Mouse (Mus musculus): ENCODE measurements around the gene Eid1. TPM values are rescaled to one million over a fixed set of nuclear protein-coding genes. Genes with fewer than 3 reads are reported as not detected.

Gene Eid1
- polyA plus RNA-seq, 1 experiment from 2014 or later = 128 TPM

- H3K27ac ChIP-seq (ENCODE audit: low read length) = no peak overlapping the region
- ATAC-seq (replicated peaks; ENCODE audit: extremely low read depth, insufficient read depth, low FRiP score) = no peak
- H3K4me1 ChIP-seq (ENCODE audit: control insufficient read depth, insufficient read depth, low read length) = no peaks in the 10 kb centered on the region
- no peaks in the 10 kb centered on the region for H3K27me3 ChIP-seq (ENCODE audit: control insufficient read depth, insufficient read depth, low read length)
- no peak overlapping the region for H3K4me2 ChIP-seq (ENCODE audit: low read depth, low read length)
- H3K9ac ChIP-seq (ENCODE audit: low read length) = no peak overlapping the region
- H3K9me3 ChIP-seq (replicated peaks; ENCODE audit: control insufficient read depth, low read length) = no peaks in the 10 kb centered on the region
- H3K4me3 ChIP-seq (ENCODE audit: low read length) = no peak overlapping the region
- WGBS = 56% methylated on average over 10 of the region's 10 CpGs
- H3K36me3 ChIP-seq (ENCODE audit: control insufficient read depth, insufficient read depth) = no peaks in the 10 kb centered on the region
Measured at GRCm38 (mm10) chr2:125684559-125685440, 11.9 kb downstream of the Eid1 start.

- Histone ChIP-seq H3K9ac (ENCODE audit: low read length) (no peak overlapping the region), H3K4me1 (ENCODE audit: control insufficient read depth, insufficient read depth, low read length) (no peaks in the 10 kb centered on the region), H3K4me3 (ENCODE audit: low read length) (no peak overlapping the region), H3K27ac (ENCODE audit: low read length) (no peak overlapping the region), H3K36me3 (ENCODE audit: control insufficient read depth, insufficient read depth) (no peaks in the 10 kb centered on the region), H3K9me3 (replicated peaks; ENCODE audit: control insufficient read depth, low read length) (no peaks in the 10 kb centered on the region), H3K4me2 (ENCODE audit: low read depth, low read length) (no peak overlapping the region), H3K27me3 (ENCODE audit: control insufficient read depth, insufficient read depth, low read length) (no peaks in the 10 kb centered on the region)
- ATAC-seq (replicated peaks; ENCODE audit: extremely low read depth, insufficient read depth, low FRiP score) = no peak
- WGBS = 50% methylated on average over 9 of the region's 9 CpGs
Measured at GRCm38 (mm10) chr2:125685441-125686150, 12.7 kb downstream of the Eid1 start.

- WGBS = 53% methylated on average over 2 of the region's 2 CpGs
- no peaks in the 10 kb centered on the region for H3K36me3 ChIP-seq (ENCODE audit: control insufficient read depth, insufficient read depth)
Measured at GRCm38 (mm10) chr2:125692010-125692409, 19.1 kb downstream of the Eid1 start.

GRCm38 (mm10) chr2:125694798-125695197 lies 21.9 kb downstream of the Eid1 start:
- 73% methylated on average over 2 of the region's 2 CpGs for WGBS
- no peaks in the 10 kb centered on the region for H3K9me3 ChIP-seq (replicated peaks; ENCODE audit: control insufficient read depth, low read length)
- H3K4me3 ChIP-seq (ENCODE audit: low read length) = no peak overlapping the region
- no peaks in the 10 kb centered on the region for H3K27me3 ChIP-seq (ENCODE audit: control insufficient read depth, insufficient read depth, low read length)
- H3K36me3 ChIP-seq (ENCODE audit: control insufficient read depth, insufficient read depth) = no peaks in the 10 kb centered on the region
- H3K4me1 ChIP-seq (ENCODE audit: control insufficient read depth, insufficient read depth, low read length) = peaks cover 2% of the 10 kb centered on the region; the same call in 1 of the 2 replicates
- no peak overlapping the region for H3K9ac ChIP-seq (ENCODE audit: low read length)
- H3K27ac ChIP-seq (ENCODE audit: low read length) = no peak overlapping the region
- H3K4me2 ChIP-seq (ENCODE audit: low read depth, low read length) = no peak overlapping the region
- ATAC-seq (replicated peaks; ENCODE audit: extremely low read depth, insufficient read depth, low FRiP score) = no peak

More at GRCm38 (mm10) chr2:125692010-125692409, 19.1 kb downstream of the Eid1 start:
- Histone ChIP-seq H3K9ac (ENCODE audit: low read length) (no peak overlapping the region), H3K9me3 (replicated peaks; ENCODE audit: control insufficient read depth, low read length) (no peaks in the 10 kb centered on the region), H3K4me1 (ENCODE audit: control insufficient read depth, insufficient read depth, low read length) (peaks cover 2% of the 10 kb centered on the region; the same call in 1 of the 2 replicates), H3K4me3 (ENCODE audit: low read length) (no peak overlapping the region), H3K4me2 (ENCODE audit: low read depth, low read length) (no peak overlapping the region), H3K27ac (ENCODE audit: low read length) (no peak overlapping the region), H3K27me3 (ENCODE audit: control insufficient read depth, insufficient read depth, low read length) (no peaks in the 10 kb centered on the region)
- no peak for ATAC-seq (replicated peaks; ENCODE audit: extremely low read depth, insufficient read depth, low FRiP score)

GRCm38 (mm10) chr2:125696219-125696618 lies 23.3 kb downstream of the Eid1 start:
- 49% methylated on average over 2 of the region's 2 CpGs for WGBS
- ATAC-seq (replicated peaks; ENCODE audit: extremely low read depth, insufficient read depth, low FRiP score) = no peak; the same call in 1 of the 2 replicates
- no peaks in the 10 kb centered on the region for H3K36me3 ChIP-seq (ENCODE audit: control insufficient read depth, insufficient read depth)
- peaks cover 2% of the 10 kb centered on the region; the same call in 1 of the 2 replicates for H3K4me1 ChIP-seq (ENCODE audit: control insufficient read depth, insufficient read depth, low read length)
- peak overlapping the region; percentile 68 for H3K27ac ChIP-seq (ENCODE audit: low read length)
- H3K4me2 ChIP-seq (ENCODE audit: low read depth, low read length) = no peak overlapping the region
- H3K9ac ChIP-seq (ENCODE audit: low read length) = no peak overlapping the region
- H3K9me3 ChIP-seq (replicated peaks; ENCODE audit: control insufficient read depth, low read length) = no peaks in the 10 kb centered on the region
- H3K27me3 ChIP-seq (ENCODE audit: control insufficient read depth, insufficient read depth, low read length) = no peaks in the 10 kb centered on the region
- no peak overlapping the region for H3K4me3 ChIP-seq (ENCODE audit: low read length)

GRCm38 (mm10) chr2:125701606-125702005 lies 28.7 kb downstream of the Eid1 start:
- no peak overlapping the region for H3K9ac ChIP-seq (ENCODE audit: low read length)
- ATAC-seq (replicated peaks; ENCODE audit: extremely low read depth, insufficient read depth, low FRiP score) = no peak

GRCm38 (mm10) chr2:125702851-125703250 lies 30.0 kb downstream of the Eid1 start:
- no peak overlapping the region for H3K9ac ChIP-seq (ENCODE audit: low read length)
- WGBS = 79% methylated on average over 2 of the region's 2 CpGs
- no peaks in the 10 kb centered on the region for H3K4me1 ChIP-seq (ENCODE audit: control insufficient read depth, insufficient read depth, low read length)
- H3K27me3 ChIP-seq (ENCODE audit: control insufficient read depth, insufficient read depth, low read length) = no peaks in the 10 kb centered on the region
- no peak for ATAC-seq (replicated peaks; ENCODE audit: extremely low read depth, insufficient read depth, low FRiP score)
- no peaks in the 10 kb centered on the region for H3K36me3 ChIP-seq (ENCODE audit: control insufficient read depth, insufficient read depth)
- no peak overlapping the region for H3K4me2 ChIP-seq (ENCODE audit: low read depth, low read length)
- no peaks in the 10 kb centered on the region for H3K9me3 ChIP-seq (replicated peaks; ENCODE audit: control insufficient read depth, low read length)
- H3K27ac ChIP-seq (ENCODE audit: low read length) = no peak overlapping the region
- no peak overlapping the region for H3K4me3 ChIP-seq (ENCODE audit: low read length)

More at GRCm38 (mm10) chr2:125701606-125702005, 28.7 kb downstream of the Eid1 start:
- 81% methylated on average over 2 of the region's 2 CpGs for WGBS
- no peaks in the 10 kb centered on the region for H3K4me1 ChIP-seq (ENCODE audit: control insufficient read depth, insufficient read depth, low read length)
- no peak overlapping the region for H3K4me2 ChIP-seq (ENCODE audit: low read depth, low read length)
- no peak overlapping the region for H3K27ac ChIP-seq (ENCODE audit: low read length)
- no peaks in the 10 kb centered on the region for H3K9me3 ChIP-seq (replicated peaks; ENCODE audit: control insufficient read depth, low read length)
- no peaks in the 10 kb centered on the region for H3K27me3 ChIP-seq (ENCODE audit: control insufficient read depth, insufficient read depth, low read length)
- H3K4me3 ChIP-seq (ENCODE audit: low read length) = no peak overlapping the region
- no peaks in the 10 kb centered on the region for H3K36me3 ChIP-seq (ENCODE audit: control insufficient read depth, insufficient read depth)

GRCm38 (mm10) chr2:125704907-125705631 lies 32.2 kb downstream of the Eid1 start:
- no peaks in the 10 kb centered on the region for H3K36me3 ChIP-seq (ENCODE audit: control insufficient read depth, insufficient read depth)
- no peaks in the 10 kb centered on the region for H3K27me3 ChIP-seq (ENCODE audit: control insufficient read depth, insufficient read depth, low read length)
- H3K4me3 ChIP-seq (ENCODE audit: low read length) = no peak overlapping the region
- no peak for ATAC-seq (replicated peaks; ENCODE audit: extremely low read depth, insufficient read depth, low FRiP score)
- 68% methylated on average over 12 of the region's 12 CpGs for WGBS
- no peaks in the 10 kb centered on the region for H3K4me1 ChIP-seq (ENCODE audit: control insufficient read depth, insufficient read depth, low read length)
- H3K9ac ChIP-seq (ENCODE audit: low read length) = no peak overlapping the region
- H3K27ac ChIP-seq (ENCODE audit: low read length) = no peak overlapping the region
- no peak overlapping the region for H3K4me2 ChIP-seq (ENCODE audit: low read depth, low read length)
- H3K9me3 ChIP-seq (replicated peaks; ENCODE audit: control insufficient read depth, low read length) = no peaks in the 10 kb centered on the region

All from heart, embryonic 16.5 days (tissue).